ENCODE assay signal across 40 mouse cellular contexts in the genomic region with DNA sequence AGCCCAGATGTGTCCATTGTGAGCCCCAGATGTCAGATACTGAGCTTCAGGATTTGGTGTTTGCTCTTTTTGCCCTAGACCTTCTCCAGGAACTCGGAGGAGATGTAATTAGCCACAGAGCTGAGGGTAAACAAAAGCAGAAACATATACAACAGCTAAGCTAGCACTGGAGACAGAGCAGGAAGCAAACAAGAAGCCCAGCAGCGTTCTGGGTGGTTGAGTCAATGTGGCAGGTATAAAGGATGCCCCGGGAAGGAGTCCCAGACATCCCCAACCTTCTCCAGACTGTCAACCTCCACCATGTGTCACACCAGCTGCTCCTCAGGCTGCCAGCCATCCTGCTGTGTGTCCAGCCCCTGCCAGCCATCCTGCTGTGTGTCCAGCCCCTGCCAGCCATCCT. TPM values are rescaled to one million over a fixed set of nuclear protein-coding genes. Genes with fewer than 3 reads are reported as not detected.
"Had no signal": no experiment of that assay in that cellular context is flagged by ENCODE, and none has a peak within 500 bp of the region (broad histone marks: within the 10 kb centered on the region; RNA-seq: fewer than 3 reads in every experiment).

TSS of gene Gm10100 (plus strand) at position 301 of the 400 bp plus-strand sequence.

- DNase-seq: gastrocnemius, adult 2 months; gastrocnemius, postnatal 14 days; gastrocnemius, postnatal 36 days; heart, adult 11 months; heart, adult 2 months; heart, postnatal 14 days; heart, postnatal 36 days; kidney, adult 11 months; kidney, adult 2 months; kidney, adult 9 months; kidney, postnatal 14 days; kidney, postnatal 4 days; liver; liver, embryonic 13.5 days; liver, postnatal 0 days had no signal

- H3K27ac ChIP-seq: gastrocnemius, adult 2 months; heart, adult 2 months; heart, embryonic 13.5 days; heart, embryonic 15.5 days; hindbrain, embryonic 13.5 days; hindbrain, embryonic 15.5 days; hindbrain, postnatal 0 days; kidney, embryonic 15.5 days; kidney, postnatal 0 days; layer of hippocampus, adult 2 months; left cerebral cortex, adult 2 months; limb, embryonic 10.5 days; limb, embryonic 12.5 days; liver, embryonic 13.5 days; liver, embryonic 15.5 days had no signal

- H3K4me3 ChIP-seq: gastrocnemius, adult 2 months; heart, adult 2 months; heart, embryonic 13.5 days; heart, embryonic 15.5 days; hindbrain, embryonic 13.5 days; hindbrain, embryonic 15.5 days; kidney, embryonic 15.5 days; layer of hippocampus, adult 2 months; left cerebral cortex, adult 2 months; limb, embryonic 10.5 days; limb, embryonic 12.5 days; liver, embryonic 13.5 days; liver, embryonic 15.5 days had no signal

- ATAC-seq: hindbrain, postnatal 0 days; intestine, embryonic 16.5 days; liver, postnatal 0 days had no signal

- H3K4me1 ChIP-seq: heart, embryonic 13.5 days; heart, embryonic 15.5 days; hindbrain, embryonic 13.5 days; hindbrain, embryonic 15.5 days; kidney, embryonic 15.5 days; limb, embryonic 10.5 days; limb, embryonic 12.5 days; liver, embryonic 13.5 days; liver, embryonic 15.5 days had no signal

- H3K27me3 ChIP-seq: heart, embryonic 13.5 days; heart, embryonic 15.5 days; hindbrain, embryonic 13.5 days; hindbrain, embryonic 15.5 days; kidney, embryonic 15.5 days; limb, embryonic 12.5 days; liver, embryonic 13.5 days; liver, embryonic 15.5 days had no signal

RNA-seq across cellular contexts. Expression of gene Gm10100, which starts in this region (rescaled TPM):
- total RNA-seq: gastrocnemius, adult 2 months; gastrocnemius, postnatal 14 days; gastrocnemius, postnatal 36 days; heart, adult 2 months; heart, postnatal 14 days; heart, postnatal 36 days; hematopoietic stem cell, adult 5-6 weeks; hindbrain, postnatal 0 days; layer of hippocampus, adult 2 months; layer of hippocampus, postnatal 10 days; layer of hippocampus, postnatal 25 days; left cerebral cortex, adult 2 months; left cerebral cortex, postnatal 14 days; left cerebral cortex, postnatal 36 days had no signal
- polyA plus RNA-seq: gonadal fat pad, adult 2 months; heart, adult 2 months; heart, embryonic 11.5 days; heart, embryonic 13.5 days; heart, embryonic 15.5 days; heart, postnatal 0 days; hindbrain, embryonic 11.5 days; hindbrain, embryonic 13.5 days; hindbrain, embryonic 15.5 days; hindbrain, postnatal 0 days; intestine, embryonic 14.5 days; intestine, embryonic 16.5 days; kidney, adult 2 months; kidney, embryonic 15.5 days; kidney, postnatal 0 days; limb, embryonic 10.5 days; limb, embryonic 12.5 days; limb, embryonic 14.5 days; liver, embryonic 11.5 days; liver, embryonic 13.5 days; liver, embryonic 15.5 days; liver, postnatal 0 days had no signal
